Mouse (Mus musculus) adipocyte (in vitro differentiated cells): ENCODE measurements around the gene Bend4.

Source experiments
- DNase-seq: peaks from one replicate; pipeline ENCODE4 v3.0.0-alpha.2; 2016; ENCODE audit warnings: low spot score

The Bend4 gene

DNA sequence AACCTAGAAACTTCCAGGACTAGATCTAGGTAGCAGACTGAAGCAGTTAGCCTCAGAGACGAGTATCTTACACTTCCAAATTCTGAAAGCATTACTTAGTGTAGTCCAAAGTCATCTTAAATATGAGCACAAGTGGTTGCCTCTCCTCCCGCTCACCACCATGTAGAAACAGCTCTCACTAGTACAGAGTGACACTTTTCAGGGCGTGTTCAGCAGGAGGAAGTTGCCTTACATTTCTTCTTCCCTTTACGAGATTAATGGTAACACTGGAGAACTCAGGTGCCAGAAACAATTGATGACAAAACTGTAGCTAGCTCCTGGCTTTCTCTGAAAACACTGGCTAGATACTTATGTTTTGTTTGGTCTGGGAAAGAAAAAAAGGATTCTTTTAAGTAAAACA is 8.7 kb downstream of the Bend4 start:
- no peak for DNase-seq

- DNase-seq = no peak
Measured at GRCm38 (mm10) chr5:67411475-67411874, 16.6 kb downstream of the Bend4 start.

DNA sequence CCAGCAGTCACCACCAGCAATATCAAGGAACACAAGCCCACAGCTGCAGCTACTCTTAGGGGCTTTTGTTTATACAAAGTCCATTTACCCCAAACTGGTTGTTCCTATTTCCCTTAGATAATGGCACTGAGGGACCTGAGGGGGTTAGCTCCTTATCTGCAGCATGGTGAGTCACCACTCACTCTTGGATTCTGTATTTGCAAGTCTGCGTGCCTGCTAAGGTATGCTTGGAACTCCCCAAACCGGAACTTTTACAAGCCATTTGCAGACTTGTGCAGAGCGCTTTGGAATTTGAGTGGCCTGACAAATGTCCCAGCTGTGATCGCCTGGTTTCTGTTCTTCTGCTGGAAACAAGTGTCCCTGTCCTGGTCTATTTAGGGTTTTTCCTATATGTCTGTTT is 17.7 kb downstream of the Bend4 start:
- no peak for DNase-seq

GRCm38 (mm10) chr5:67408391-67408790 is 19.7 kb downstream of the Bend4 start:
- no peak for DNase-seq

DNA sequence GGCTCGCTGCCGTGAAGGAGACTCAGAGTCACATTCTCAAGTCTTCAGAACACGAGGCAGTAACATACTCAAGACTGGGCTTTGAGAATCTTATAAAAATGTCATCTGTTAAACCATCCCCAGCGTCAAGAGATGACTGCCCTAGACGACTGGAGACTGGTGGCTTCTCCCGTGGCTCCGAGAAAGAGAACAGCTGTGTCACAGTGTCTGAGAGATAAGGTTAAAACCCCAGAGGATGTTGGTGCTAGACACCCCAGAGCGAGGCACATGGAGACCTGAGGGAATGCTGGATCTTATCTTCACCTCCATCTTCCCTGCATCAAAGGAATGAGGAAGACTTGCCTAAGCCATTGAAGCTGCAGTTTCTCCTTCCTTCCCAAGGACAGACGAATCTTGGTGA is 23.2 kb downstream of the Bend4 start:
- DNase-seq = no peak

- DNase-seq = no peak
Measured at GRCm38 (mm10) chr5:67404380-67404779, 23.7 kb downstream of the Bend4 start.

GRCm38 (mm10) chr5:67401612-67402011 is 26.5 kb downstream of the Bend4 start:
- no peak for DNase-seq

- DNase-seq = no peak
Measured at GRCm38 (mm10) chr5:67400608-67401480, 27.3 kb downstream of the Bend4 start.

- no peak for DNase-seq
Measured at GRCm38 (mm10) chr5:67399876-67400607, 28.1 kb downstream of the Bend4 start.

DNA sequence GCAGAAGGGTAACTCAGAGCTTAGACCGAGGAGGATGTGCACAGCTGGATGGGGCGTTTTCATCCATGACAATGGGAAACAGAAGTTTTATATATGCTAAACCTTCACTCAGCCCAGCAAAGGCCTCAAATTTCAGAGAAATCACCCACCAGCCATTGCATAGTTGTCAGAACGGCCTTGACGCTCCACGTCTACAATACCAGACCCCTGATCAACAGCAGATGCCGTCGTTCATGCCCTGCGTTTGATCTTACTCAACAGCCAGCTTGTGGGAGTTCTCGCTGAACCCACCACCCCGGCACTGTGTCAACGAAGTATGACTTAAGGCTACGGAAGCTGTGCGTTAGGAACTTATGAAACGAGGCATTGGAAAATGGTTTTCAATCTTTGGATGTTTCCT is 30.9 kb downstream of the Bend4 start:
- DNase-seq = no peak

GRCm38 (mm10) chr5:67395211-67395851 is 32.8 kb downstream of the Bend4 start:
- no peak for DNase-seq

- peak; percentile 71 for DNase-seq
Measured at GRCm38 (mm10) chr5:67393951-67394350, 34.2 kb downstream of the Bend4 start.

GRCm38 (mm10) chr5:67382556-67382955 is 45.6 kb downstream of the Bend4 start:
- DNase-seq = no peak

DNA sequence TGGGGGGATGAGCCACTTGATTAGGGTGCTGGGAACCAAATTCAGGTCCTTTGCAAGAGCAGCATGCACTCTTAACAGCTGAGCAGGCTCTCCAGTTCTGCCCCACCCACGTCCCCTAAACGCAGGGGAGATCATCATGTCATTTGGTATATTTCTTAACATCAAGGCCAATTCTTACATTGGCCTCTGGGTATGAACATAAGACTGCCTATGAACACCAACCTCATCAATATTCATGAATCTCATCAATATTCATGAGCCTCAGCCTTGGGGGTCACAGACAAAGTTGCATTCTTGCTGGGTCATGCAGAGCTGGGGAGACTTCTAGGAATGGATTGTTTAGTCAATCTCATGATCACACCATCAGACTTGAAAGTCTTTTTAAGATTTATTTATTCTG is 46.4 kb downstream of the Bend4 start:
- no peak for DNase-seq

GRCm38 (mm10) chr5:67377044-67377621 is 51.0 kb downstream of the Bend4 start:
- DNase-seq = no peak

DNA sequence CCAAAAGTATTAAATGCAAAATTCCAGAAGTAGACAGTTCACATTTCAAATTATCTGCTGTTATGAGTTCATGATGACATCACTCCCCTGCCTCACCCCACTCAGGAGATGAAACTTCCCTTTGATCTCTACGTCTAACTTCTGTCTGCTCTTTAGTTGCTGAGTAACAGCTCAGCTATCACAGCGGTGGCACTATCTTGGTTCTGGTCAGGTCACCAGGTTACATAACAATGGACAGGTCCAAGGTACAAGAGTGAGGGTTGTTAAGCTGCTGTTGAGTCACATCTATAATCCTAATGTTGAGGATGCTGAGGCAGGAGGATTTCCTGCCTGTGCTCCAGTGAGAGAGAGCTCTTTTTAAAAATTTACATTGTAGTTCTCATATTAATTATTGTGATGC is 65.2 kb downstream of the Bend4 start:
- DNase-seq = no peak

DNA sequence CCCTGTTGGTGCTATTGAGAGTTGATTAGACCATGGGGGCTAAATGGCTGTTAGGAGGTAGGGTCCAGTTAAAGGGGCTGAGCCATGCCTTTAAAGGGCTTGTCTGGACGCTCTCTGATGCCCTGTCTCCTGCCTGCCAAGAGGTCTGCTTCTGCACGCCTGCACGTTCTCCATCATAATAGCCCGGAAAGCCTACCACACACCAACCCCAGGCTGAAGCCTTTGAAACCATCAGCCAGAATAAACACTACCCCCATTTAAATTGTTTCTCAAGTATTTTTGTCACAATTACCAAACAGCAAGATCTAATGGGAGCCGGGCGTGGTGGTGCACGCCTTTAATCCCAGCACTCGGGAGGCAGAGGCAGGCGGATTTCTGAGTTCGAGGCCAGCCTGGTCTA is 65.8 kb downstream of the Bend4 start:
- DNase-seq = no peak

GRCm38 (mm10) chr5:67348949-67349348 is 79.2 kb downstream of the Bend4 start:
- DNase-seq = no peak

GRCm38 (mm10) chr5:67347060-67347459 is 81.0 kb downstream of the Bend4 start:
- DNase-seq = no peak
